Mouse (Mus musculus) spleen, adult 2 months (tissue): Measurements from ENCODE around the gene Mlf2.
"Not testable (repeated sequence)": the region's sequence is repeated elsewhere in the genome, so short reads cannot be mapped to it uniquely, and the experiment has no call there.

Experiments used
- CTCF ChIP-seq: fragments of 200-500 bp; IDR thresholded peaks from 2 replicates; pipeline ENCODE4 v1.5.1; 2011; ENCODE audit warnings: mild to moderate bottlenecking, inconsistent platforms; ENCODE audit not compliant: insufficient read depth, insufficient read length, insufficient replicate concordance; ENCODE audit errors: extremely low read depth
- POLR2A ChIP-seq: fragments of 200-500 bp; IDR thresholded peaks from 2 replicates; pipeline ENCODE4 v1.6.1; 2011; ENCODE audit warnings: low read depth, low read length, inconsistent platforms

DNA sequence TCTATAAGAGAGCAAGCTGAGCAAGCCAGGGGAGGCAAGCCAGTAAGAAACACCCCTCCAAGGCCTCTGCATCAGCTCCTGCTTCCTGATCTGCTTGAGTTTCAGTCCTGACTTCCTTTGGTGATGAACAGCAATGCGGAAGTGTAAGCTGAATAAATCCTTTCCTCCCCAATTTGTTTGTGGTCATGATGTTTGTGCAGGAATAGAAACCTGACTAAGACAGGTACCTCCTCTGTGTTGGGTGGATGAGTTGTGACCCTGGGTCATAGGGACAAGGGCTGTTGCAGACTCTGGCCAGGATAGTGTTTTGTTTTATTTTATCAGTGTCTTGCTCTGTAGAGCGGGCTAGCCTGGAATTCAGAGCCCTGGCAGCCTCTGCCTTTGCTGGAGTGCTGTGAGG is 37.1 kb upstream of the Mlf2 start:
- not testable (repeated sequence) for TF ChIP-seq CTCF, POLR2A
